In the genomic region with DNA sequence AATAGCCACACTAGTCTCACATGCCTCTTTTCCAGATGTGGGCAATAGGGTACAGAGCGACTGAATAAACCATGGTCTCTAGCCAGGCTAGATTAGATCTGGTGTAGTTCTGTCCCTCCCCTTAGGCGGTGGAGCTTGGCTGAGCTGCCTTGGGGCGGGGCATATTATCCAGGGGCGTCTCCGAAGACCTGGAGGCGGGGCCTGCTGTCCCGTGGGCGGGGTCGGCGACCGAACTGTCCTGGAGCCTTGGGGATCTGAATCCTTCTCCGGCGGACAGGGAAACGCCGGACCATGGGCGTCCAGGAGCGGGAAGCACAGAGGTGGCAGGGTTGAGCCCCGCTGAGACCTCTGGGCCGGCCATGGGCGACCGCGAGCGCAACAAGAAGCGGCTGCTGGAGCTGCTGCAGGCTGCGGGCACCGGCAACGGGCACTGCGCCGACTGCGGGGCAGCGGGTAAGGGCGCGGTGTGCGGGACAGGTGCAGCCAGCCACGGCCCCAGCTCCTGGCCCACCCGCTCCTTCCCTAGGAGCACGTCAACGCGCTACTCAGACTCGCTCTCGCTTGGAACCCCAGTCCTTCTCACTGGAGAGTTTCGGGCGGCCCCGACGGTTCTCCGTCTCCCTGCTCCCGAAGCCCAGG, we compare ENCODE assay signal across 8 mouse cellular contexts. TPM values are rescaled to one million over a fixed set of nuclear protein-coding genes. Genes with fewer than 3 reads are reported as not detected.
A peak's percentile ranks its signal among the peaks of the same experiment; 100 is the strongest.
DNase-seq lines count a peak whose midpoint lies in the region; ATAC-seq and TF ChIP-seq lines count a peak whose summit lies in the region.

A gene (plus strand): TSS at position 249 of the 639 bp plus-strand sequence.

- no peak for TF ChIP-seq CTCF in liver, adult 2 months (IDR thresholded peaks at IDR 0.05; ENCODE audit: low read depth, low read length)

- peaks cover 6% of the 10 kb centered on the region for H3K4me1 ChIP-seq in heart, embryonic 12.5 days (replicated peaks)
- H3K4me1 ChIP-seq in kidney, embryonic 16.5 days (ENCODE audit: insufficient read depth, low read length), result 0 out of 2 replicates have a peak, but pooled peaks cover 6% of the 10 kb centered on the region
- H3K4me1 ChIP-seq in liver, adult 2 months (ENCODE audit: control insufficient read depth, insufficient read depth, low read length), result peaks cover 20% of the 10 kb centered on the region

- 3% methylated on average over 47 of the region's 47 CpGs for WGBS in heart, embryonic 12.5 days
- WGBS in kidney, embryonic 16.5 days, result 1% methylated on average over 47 of the region's 47 CpGs
- WGBS in liver, adult 2 months, result under 1% methylated on average over 47 of the region's 47 CpGs

- H3K4me3 ChIP-seq in heart, embryonic 12.5 days, result peak within 1 kb of the TSS; percentile 68
- H3K4me3 ChIP-seq in kidney, embryonic 16.5 days (ENCODE audit: low read length), result peak within 1 kb of the TSS; percentile 55
- H3K4me3 ChIP-seq in liver, adult 2 months (ENCODE audit: insufficient read depth, low read depth, low read length), result peak within 1 kb of the TSS; percentile 93

- H3K9ac ChIP-seq in heart, embryonic 12.5 days, result peak within 1 kb of the TSS; percentile 75
- H3K9ac ChIP-seq in kidney, embryonic 16.5 days (replicated peaks; ENCODE audit: low read length), result peak within 1 kb of the TSS; percentile 70
- peak within 1 kb of the TSS; percentile 98 for H3K9ac ChIP-seq in liver, adult 2 months (ENCODE audit: low read depth, low read length)

- H3K9me3 ChIP-seq in heart, embryonic 12.5 days (replicated peaks), result no peaks in the 10 kb centered on the region
- no peaks in the 10 kb centered on the region for H3K9me3 ChIP-seq in kidney, embryonic 16.5 days (ENCODE audit: low read length)

- H3K36me3 ChIP-seq in heart, embryonic 12.5 days, result no peaks in the 10 kb centered on the region
- H3K36me3 ChIP-seq in kidney, embryonic 16.5 days (ENCODE audit: insufficient read depth, low read length), result no peaks in the 10 kb centered on the region
- H3K36me3 ChIP-seq in liver, adult 2 months (ENCODE audit: control insufficient read depth, insufficient read depth, low read length), result peaks cover 11% of the 10 kb centered on the region; the same call in 1 of the 2 replicates

- peak; percentile 41 to 59 for DNase-seq in frontal cortex, adult 2 months (ENCODE audit: extremely low spot score in 1 of 2, low spot score in 1 of 2)
- DNase-seq in liver, adult 2 months (ENCODE audit: extremely low read depth, low read depth, low spot score), result peak; percentile 96
- peak; percentile 77 to 90 for DNase-seq in monocyte, adult 2 months (ENCODE audit: low read depth in 1 of 2, low spot score in 2 of 2)
- peak; percentile 77 to 82 for DNase-seq in spleen, postnatal 14 days (ENCODE audit: low spot score in 2 of 2)

- H3K27ac ChIP-seq in heart, embryonic 12.5 days (ENCODE audit: poor library complexity, severe bottlenecking), result no peak within 1 kb of the TSS
- H3K27ac ChIP-seq in kidney, embryonic 16.5 days (ENCODE audit: low read length), result no peak within 1 kb of the TSS
- H3K27ac ChIP-seq in liver, adult 2 months (replicated peaks; ENCODE audit: insufficient read depth, low read depth, low read length), result peak within 1 kb of the TSS; percentile 94

- H3K27me3 ChIP-seq in heart, embryonic 12.5 days (replicated peaks), result peaks cover 71% of the 10 kb centered on the region
- peaks cover 25% of the 10 kb centered on the region for H3K27me3 ChIP-seq in kidney, embryonic 16.5 days (ENCODE audit: insufficient read depth, low read length)
- no peaks in the 10 kb centered on the region for H3K27me3 ChIP-seq in liver, adult 2 months (ENCODE audit: control insufficient read depth, insufficient read depth, low read length)

- TF ChIP-seq POLR2A in liver, adult 2 months (IDR thresholded peaks at IDR 0.05; ENCODE audit: extremely low read depth, insufficient read depth, low read length), result peak; percentile 96

- peak within 1 kb of the TSS; percentile 97 for H3K4me2 ChIP-seq in heart, embryonic 12.5 days
- peak within 1 kb of the TSS; percentile 80 for H3K4me2 ChIP-seq in kidney, embryonic 16.5 days (replicated peaks; ENCODE audit: low read depth, low read length)

- H3K79me2 ChIP-seq in liver, adult 2 months (ENCODE audit: control insufficient read depth, insufficient read depth, low read length), result peaks cover 17% of the 10 kb centered on the region; the same call in 1 of the 2 replicates

- ATAC-seq in frontal cortex, adult (ENCODE audit: low TSS enrichment), result no peak
- ATAC-seq in erythroid progenitor cell, adult 5-6 weeks (replicated peaks; ENCODE audit: low FRiP score, poor library complexity, severe bottlenecking), result peak; percentile 97
- ATAC-seq in heart, embryonic 12.5 days (ENCODE audit: insufficient number of reproducible peaks, low FRiP score), result peak; percentile 93
- peak; percentile 92 for ATAC-seq in kidney, embryonic 16.5 days (ENCODE audit: low FRiP score, low TSS enrichment)

RNA-seq across cellular contexts. Expression of the gene that starts here (rescaled TPM):
- polyA plus RNA-seq in frontal cortex, adult 2 months (2012; rRNA removed), result 5.7 and 7.8 TPM in 2 replicates
- 2.5 TPM in 1 of 2 replicates, not detected in the other for total RNA-seq in erythroid progenitor cell, adult 5-6 weeks (2015; ENCODE audit: low replicate concordance)
- total RNA-seq in erythroid progenitor cell, adult 5-6 weeks (2017; ENCODE audit: low replicate concordance), result 1.5 and 1.8 TPM in 2 replicates
- 0.51 and 0.92 TPM in 2 replicates for polyA plus RNA-seq in heart, embryonic 12.5 days (2016; fragmentation: Nextera tagmentation; extraction: Ambion mirVana)
- polyA plus RNA-seq in kidney, embryonic 16.5 days (2015; fragmentation: Nextera tagmentation; extraction: Ambion mirVana), result 3.1 and 3.6 TPM in 2 replicates
- total RNA-seq in liver, adult 2 months (2014; rRNA removed), result 32.1 and 33.4 TPM in 2 replicates
- 23.6 and 27.3 TPM in 2 replicates for polyA plus RNA-seq in liver, adult 2 months (2012; rRNA removed)

Comparison
In these comparisons a context has a peak if more than half of its experiments do, and no peak if none do; other contexts are left out.
1. Peak in ATAC-seq, H3K4me3 ChIP-seq, H3K9ac ChIP-seq and H3K4me2 ChIP-seq in heart, embryonic 12.5 days; RNA of the gene not detected or under 1 TPM.